Mouse (Mus musculus): Measurements from ENCODE around the gene Pcp4.

GRCm38 (mm10) chr16:96563350-96564257 is 96.2 kb downstream of the Pcp4 start:
- TF ChIP-seq CTCF (IDR thresholded peaks at IDR 0.05; ENCODE audit: extremely low read depth, insufficient read depth, insufficient read length, insufficient replicate concordance): no peak
- no peak for TF ChIP-seq POLR2A (IDR thresholded peaks at IDR 0.05; ENCODE audit: low read depth, low read length)

All from spleen, adult 2 months (tissue).